Mouse (Mus musculus): ENCODE data around the gene Rnf8.

DNA sequence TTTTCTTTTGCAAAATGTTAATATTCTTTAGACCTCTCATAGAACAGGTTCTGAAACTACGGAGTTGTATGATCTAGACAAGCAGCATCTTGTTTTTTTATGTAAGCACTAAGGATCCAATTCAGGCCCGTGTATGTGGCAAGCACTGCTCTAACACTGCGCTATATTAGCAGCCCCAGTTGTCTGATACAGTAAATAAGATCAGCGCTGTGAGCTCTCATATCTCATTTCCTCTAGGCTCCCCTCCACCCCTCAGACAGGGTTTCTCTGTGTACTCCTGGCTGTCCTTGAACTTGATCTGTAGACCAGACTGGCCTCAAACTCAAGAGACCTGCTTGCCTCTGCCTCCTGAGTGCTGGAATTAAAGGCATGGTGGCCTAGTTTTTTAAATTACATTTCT lies 54.4 kb downstream of the Rnf8 start:
- TF ChIP-seq CTCF (IDR thresholded peaks at IDR 0.05; ENCODE audit: low read depth, low read length) (no peak), POLR2A (IDR thresholded peaks at IDR 0.05; ENCODE audit: borderline replicate concordance, low read depth, low read length) (no peak)
